8 mouse cellular contexts compared by ENCODE assay signal in genomic region chr19:6045366-6046293, GRCm38 (mm10). TPM values are rescaled to one million over a fixed set of nuclear protein-coding genes. Genes with fewer than 3 reads are reported as not detected.
A peak's percentile ranks its signal among the peaks of the same experiment; 100 is the strongest.
DNase-seq lines count a peak whose midpoint lies in the region; ATAC-seq and TF ChIP-seq lines count a peak whose summit lies in the region.

No protein-coding gene starts in this region.

- DNase-seq in cerebellum, adult 8-10 months = peak; percentile 16
- DNase-seq in cerebellum, adult 11 months = no peak
- DNase-seq in testis, postnatal 10 days (ENCODE audit: low spot score) = no peak
- peak; percentile 31 for DNase-seq in midbrain, embryonic 14.5 days
- DNase-seq in urinary bladder, postnatal 25 days (ENCODE audit: low spot score) = no peak
- DNase-seq in adrenal gland, adult 2 months = no peak

- ATAC-seq in inflammation-experienced regulatory T-cells, adult 6 months = peak; percentile 34
- ATAC-seq in midbrain, embryonic 14.5 days (ENCODE audit: low FRiP score, low TSS enrichment) = peak; percentile 22

- H3K27me3 ChIP-seq in testis, adult 2 months (ENCODE audit: control insufficient read depth, insufficient read depth, low read length) = no peaks in the 10 kb centered on the region
- H3K27me3 ChIP-seq in midbrain, embryonic 14.5 days (ENCODE audit: control insufficient read depth, insufficient read depth, low read length) = no peaks in the 10 kb centered on the region

- TF ChIP-seq CTCF in testis, adult 2 months (IDR thresholded peaks at IDR 0.05; ENCODE audit: control insufficient read depth, insufficient read depth, insufficient replicate concordance, low read depth, low read length) = no peak

- peak overlapping the region; percentile 91 for H3K27ac ChIP-seq in testis, adult 2 months (ENCODE audit: control insufficient read depth, insufficient read depth, low read depth, low read length)
- peak overlapping the region; percentile 99 for H3K27ac ChIP-seq in midbrain, embryonic 14.5 days (replicated peaks; ENCODE audit: low read depth, low read length)

- H3K9ac ChIP-seq in midbrain, embryonic 14.5 days (replicated peaks; ENCODE audit: low read length) = peak overlapping the region; percentile 86

- WGBS in midbrain, embryonic 14.5 days = 22% methylated on average over 20 of the region's 20 CpGs

- no peaks in the 10 kb centered on the region for H3K9me3 ChIP-seq in midbrain, embryonic 14.5 days (ENCODE audit: control insufficient read depth, low read length)

- H3K36me3 ChIP-seq in testis, adult 2 months (ENCODE audit: control insufficient read depth, insufficient read depth, low read length) = 0 out of 2 replicates have a peak, but pooled peaks cover 2% of the 10 kb centered on the region
- peaks cover 26% of the 10 kb centered on the region for H3K36me3 ChIP-seq in midbrain, embryonic 14.5 days (ENCODE audit: control insufficient read depth, insufficient read depth, low read length)

- H3K4me2 ChIP-seq in midbrain, embryonic 14.5 days (ENCODE audit: low read length) = peak overlapping the region; percentile 97

- H3K4me1 ChIP-seq in testis, adult 2 months (ENCODE audit: control insufficient read depth, insufficient read depth, low read length) = peaks cover 5% of the 10 kb centered on the region
- H3K4me1 ChIP-seq in midbrain, embryonic 14.5 days (ENCODE audit: control insufficient read depth, insufficient read depth, low read length) = peaks cover 18% of the 10 kb centered on the region

- no peak; the same call in 1 of the 2 replicates for TF ChIP-seq POLR2A in testis, adult 2 months (IDR thresholded peaks at IDR 0.05; ENCODE audit: control insufficient read depth, low read depth, low read length)

- H3K4me3 ChIP-seq in testis, adult 2 months (ENCODE audit: control insufficient read depth, low read depth, low read length) = peak overlapping the region; percentile 88
- peak overlapping the region; percentile 88 for H3K4me3 ChIP-seq in midbrain, embryonic 14.5 days (replicated peaks; ENCODE audit: low read depth, low read length)

RNA-seq across cellular contexts. Expression of gene Syvn1, which starts 0.7 kb away (rescaled TPM):
- polyA plus RNA-seq in testis, adult 2 months (2012; rRNA removed) = 30.5 and 33.3 TPM in 2 replicates
- 10 to 100 TPM; 12.6 to 16.5 (median 16.2) TPM for polyA plus RNA-seq in inflammation-experienced regulatory T-cells, adult 6 months (2017; shearing (Covaris generic))
- polyA plus RNA-seq in midbrain, embryonic 14.5 days (2014; fragmentation: Nextera tagmentation; extraction: Ambion mirVana) = 28.8 and 33.6 TPM in 2 replicates
- 10 to 100 TPM; 54.1 to 71.3 TPM for total RNA-seq in adrenal gland, adult 2 months (2021)
- polyA plus RNA-seq in adrenal gland, adult 2 months (2012; rRNA removed) = 87.3 and 114 TPM in 2 replicates

RNA-seq across cellular contexts. Expression of gene Mrpl49, which starts 12.0 kb away (rescaled TPM):
- polyA plus RNA-seq in testis, adult 2 months (2012; rRNA removed) = 9.5 and 9.8 TPM in 2 replicates
- polyA plus RNA-seq in inflammation-experienced regulatory T-cells, adult 6 months (2017; shearing (Covaris generic)) = 10 to 100 TPM; 36.6 to 40.3 (median 36.7) TPM
- 72.9 and 73.0 TPM in 2 replicates for polyA plus RNA-seq in midbrain, embryonic 14.5 days (2014; fragmentation: Nextera tagmentation; extraction: Ambion mirVana)
- 10 to 100 TPM; 64.8 to 67.5 TPM for total RNA-seq in adrenal gland, adult 2 months (2021)
- polyA plus RNA-seq in adrenal gland, adult 2 months (2012; rRNA removed) = 15.8 and 17.0 TPM in 2 replicates

RNA-seq across cellular contexts. Expression of gene Fau, which starts 12.0 kb away (rescaled TPM):
- 605 and 748 TPM in 2 replicates for polyA plus RNA-seq in testis, adult 2 months (2012; rRNA removed)
- polyA plus RNA-seq in inflammation-experienced regulatory T-cells, adult 6 months (2017; shearing (Covaris generic)) = 1,000 to 10,000 TPM; 1,798 to 3,866 (median 2,409) TPM
- polyA plus RNA-seq in midbrain, embryonic 14.5 days (2014; fragmentation: Nextera tagmentation; extraction: Ambion mirVana) = 602 and 698 TPM in 2 replicates
- 1,000 to 10,000 TPM; 1,141 to 1,229 TPM for total RNA-seq in adrenal gland, adult 2 months (2021)
- polyA plus RNA-seq in adrenal gland, adult 2 months (2012; rRNA removed) = 984 and 1,350 TPM in 2 replicates

RNA-seq across cellular contexts. Expression of gene Znhit2, which starts 15.4 kb away (rescaled TPM):
- 742 and 891 TPM in 2 replicates for polyA plus RNA-seq in testis, adult 2 months (2012; rRNA removed)
- polyA plus RNA-seq in inflammation-experienced regulatory T-cells, adult 6 months (2017; shearing (Covaris generic)) = 10 to 100 TPM in 1 of 3 experiments, 1 to 10 TPM in 2; 5.6 to 11.5 (median 9.4) TPM
- polyA plus RNA-seq in midbrain, embryonic 14.5 days (2014; fragmentation: Nextera tagmentation; extraction: Ambion mirVana) = 32.4 and 37.9 TPM in 2 replicates
- 10 to 100 TPM; 24.7 to 37.5 TPM for total RNA-seq in adrenal gland, adult 2 months (2021)
- 134 and 152 TPM in 2 replicates for polyA plus RNA-seq in adrenal gland, adult 2 months (2012; rRNA removed)

RNA-seq across cellular contexts. Expression of gene Tm7sf2, which starts 22.5 kb away (rescaled TPM):
- polyA plus RNA-seq in testis, adult 2 months (2012; rRNA removed) = 26.0 and 26.5 TPM in 2 replicates
- 1 to 10 TPM; 5.6 to 7.2 (median 6.9) TPM for polyA plus RNA-seq in inflammation-experienced regulatory T-cells, adult 6 months (2017; shearing (Covaris generic))
- polyA plus RNA-seq in midbrain, embryonic 14.5 days (2014; fragmentation: Nextera tagmentation; extraction: Ambion mirVana) = 43.7 and 57.6 TPM in 2 replicates
- total RNA-seq in adrenal gland, adult 2 months (2021) = 10 to 100 TPM; 22.0 to 48.3 TPM
- 91.9 and 126 TPM in 2 replicates for polyA plus RNA-seq in adrenal gland, adult 2 months (2012; rRNA removed)

Comparison
In these comparisons a context has a peak if more than half of its experiments do, and no peak if none do; other contexts are left out.
1. DNase-seq: peak in cerebellum, adult 8-10 months (single experiment) and midbrain, embryonic 14.5 days (single experiment); none in cerebellum, adult 11 months (single experiment), testis, postnatal 10 days (single experiment), urinary bladder, postnatal 25 days (single experiment) and adrenal gland, adult 2 months (single experiment).